Mouse (Mus musculus) ES-E14 (cell line): ENCODE measurements around the gene Cmpk2. TPM values are rescaled to one million over a fixed set of nuclear protein-coding genes. Genes with fewer than 3 reads are reported as not detected.
"Not testable (repeated sequence)": the region's sequence is repeated elsewhere in the genome, so short reads cannot be mapped to it uniquely, and the experiment has no call there.

Experiments used
- DNase-seq: peaks from one replicate; pipeline ENCODE4 v3.0.0-alpha.2; 2013; ENCODE audit warnings: low read depth, low spot score
- H3K27ac ChIP-seq: 2 replicates; pipeline ENCODE4 v1.5.1; 2012; ENCODE audit warnings: low read depth, mild to moderate bottlenecking, low read length, moderate library complexity, mixed read lengths; ENCODE audit not compliant: poor library complexity, insufficient read depth, severe bottlenecking
- H3K36me3 ChIP-seq: 2 replicates; pipeline ENCODE4 v1.6.1; 2012; ENCODE audit warnings: mild to moderate bottlenecking, low read length, moderate library complexity, mixed read lengths; ENCODE audit not compliant: control insufficient read depth, poor library complexity, insufficient read depth, severe bottlenecking
- H3K4me1 ChIP-seq, 2 experiments: fragments of 150-350 bp in 1 of 2; sonication (generic) in 1 of 2; 2 replicates each; pipeline ENCODE4 v1.6.1; 2012; ENCODE audit warnings: low read length in 2 of 2, mild to moderate bottlenecking in 1 of 2, mixed read lengths in 1 of 2; ENCODE audit not compliant: control insufficient read depth in 2 of 2, insufficient read depth in 2 of 2, poor library complexity in 1 of 2
- H3K4me3 ChIP-seq, 2 experiments: fragments of 150-350 bp in 1 of 2; sonication (generic) in 1 of 2; 2 replicates each; pipeline ENCODE4 v1.5.1; 2012; ENCODE audit warnings: low read length in 2 of 2, low read depth in 1 of 2, mild to moderate bottlenecking in 1 of 2, mixed read lengths in 1 of 2; ENCODE audit not compliant: insufficient read depth in 1 of 2, poor library complexity in 1 of 2, severe bottlenecking in 1 of 2
- H3K9ac ChIP-seq: 2 replicates; pipeline ENCODE4 v1.6.1; 2012; ENCODE audit warnings: low read depth, mild to moderate bottlenecking, low read length, mixed read lengths; ENCODE audit not compliant: poor library complexity, insufficient read depth, severe bottlenecking
- H3K9me3 ChIP-seq: fragments of 150-350 bp; sonication (generic); 2 replicates; pipeline ENCODE4 v1.6.1; 2012; ENCODE audit warnings: low read depth, mild to moderate bottlenecking, low read length; ENCODE audit not compliant: control insufficient read depth, insufficient read depth
- CHD2 ChIP-seq: IDR thresholded peaks from 2 replicates; pipeline ENCODE4 v1.6.1; 2014; ENCODE audit warnings: mild to moderate bottlenecking, low read depth, low read length, inconsistent platforms
- HCFC1 ChIP-seq: IDR thresholded peaks from 2 replicates; pipeline ENCODE4 v1.6.1; 2012; ENCODE audit warnings: low read length, inconsistent platforms, borderline replicate concordance; ENCODE audit not compliant: insufficient read depth
- MAFK ChIP-seq: IDR thresholded peaks from 2 replicates; pipeline ENCODE4 v1.6.1; 2014; ENCODE audit warnings: mild to moderate bottlenecking, low read depth, low read length, inconsistent platforms; ENCODE audit not compliant: insufficient read depth
- ZC3H11A ChIP-seq: IDR thresholded peaks from 2 replicates; pipeline ENCODE4 v1.6.1; 2012; ENCODE audit warnings: low read depth, mild to moderate bottlenecking, inconsistent platforms, low read length, borderline replicate concordance
- ZNF384 ChIP-seq: IDR thresholded peaks from 2 replicates; pipeline ENCODE4 v1.6.1; 2012; ENCODE audit warnings: low read depth, low read length, inconsistent platforms
- in situ Hi-C, 2 experiments: fragments of 600-800 bp; cut with MboI; formaldehyde crosslinking; loops; one replicate each; pipeline ENCODE4 v1.15.1; 2025; ENCODE audit warnings: low sequenced_read_pairs in 2 of 2, inconsistent platforms in 1 of 2; ENCODE audit not compliant: unreplicated experiment in 2 of 2
- total RNA-seq: library from RNA; depleted of rRNA; stranded (reverse); fragments of 300-350 nt; gene quantifications from 2 replicates; pipeline ENCODE4 v1.2.3, GENCODE M21; 2012

The Cmpk2 gene
- total RNA-seq, 1 experiment = 0.27 TPM

DNA sequence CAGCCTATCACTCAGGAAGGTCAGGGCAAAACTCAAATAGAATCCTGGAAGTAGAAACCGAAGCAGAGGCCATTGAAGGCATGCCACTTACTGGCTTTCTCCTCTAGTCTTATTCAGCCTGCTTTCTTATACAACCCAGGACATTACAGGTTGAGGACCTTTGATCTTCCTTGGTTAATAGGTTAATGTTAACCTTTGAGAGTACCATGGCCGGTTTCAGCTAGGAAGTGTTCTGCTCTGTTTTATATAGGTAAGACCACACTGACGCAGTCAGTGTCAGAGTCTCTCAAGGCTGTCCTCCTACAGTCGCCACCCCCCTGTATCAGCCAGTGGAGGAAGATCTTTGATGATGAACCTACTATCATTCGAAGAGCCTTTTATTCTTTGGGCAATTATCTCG lies 4.7 kb downstream of the Cmpk2 start:
- Histone ChIP-seq H3K9ac (no peak overlapping the region), H3K4me1 (no peaks in the 10 kb centered on the region), H3K9me3 (no peaks in the 10 kb centered on the region), H3K27ac (no peak overlapping the region), H3K4me3 (no peak overlapping the region), H3K36me3 (no peaks in the 10 kb centered on the region)
- DNase-seq = no peak
- TF ChIP-seq ZC3H11A = no peak
- in situ Hi-C loops = no loop called here

GRCm38 (mm10) chr12:26477198-26477597 lies 8.2 kb downstream of the Cmpk2 start:
- H3K4me3 ChIP-seq = no peak overlapping the region
- H3K27ac ChIP-seq = no peak overlapping the region
- no peak overlapping the region for H3K9ac ChIP-seq
- in situ Hi-C loops = no loop called here
- DNase-seq = no peak
- no peaks in the 10 kb centered on the region for H3K36me3 ChIP-seq
- TF ChIP-seq ZC3H11A = no peak
- TF ChIP-seq HCFC1 = no peak
- no peak for TF ChIP-seq ZNF384
- TF ChIP-seq MAFK = no peak
- TF ChIP-seq CHD2 = no peak
- no peaks in the 10 kb centered on the region for H3K9me3 ChIP-seq
- H3K4me1 ChIP-seq = no peaks in the 10 kb centered on the region

- TF ChIP-seq MAFK (no peak), ZC3H11A (no peak)
- H3K9me3 ChIP-seq = no peaks in the 10 kb centered on the region
- no peaks in the 10 kb centered on the region for H3K36me3 ChIP-seq
- DNase-seq = no peak
- no peaks in the 10 kb centered on the region for H3K4me1 ChIP-seq
- H3K9ac ChIP-seq = no peak overlapping the region
- in situ Hi-C loops = no loop called here
- no peak overlapping the region for H3K27ac ChIP-seq
- no peak overlapping the region for H3K4me3 ChIP-seq
Observed at GRCm38 (mm10) chr12:26478196-26479004, 9.4 kb downstream of the Cmpk2 start.

- H3K9ac ChIP-seq, H3K4me1 ChIP-seq, in situ Hi-C loops, H3K9me3 ChIP-seq, H3K4me3 ChIP-seq, DNase-seq, H3K36me3 ChIP-seq, H3K27ac ChIP-seq: not testable (repeated sequence)
Observed at GRCm38 (mm10) chr12:26485738-26486580, 17.0 kb downstream of the Cmpk2 start.
